Mouse (Mus musculus) brain, embryonic 14.5 days (tissue): Measurements from ENCODE around the gene Grk5.

ENCODE experiments used
- CTCF ChIP-seq: fragments of 200-500 bp; IDR thresholded peaks from 2 replicates; pipeline ENCODE4 v1.5.1; 2012; ENCODE audit warnings: inconsistent platforms, mild to moderate bottlenecking, moderate library complexity, borderline replicate concordance; ENCODE audit not compliant: insufficient read depth, insufficient read length; ENCODE audit errors: extremely low read depth
- POLR2A ChIP-seq: fragments of 200-500 bp; IDR thresholded peaks from 2 replicates; pipeline ENCODE4 v1.6.1; 2012; ENCODE audit warnings: mild to moderate bottlenecking, inconsistent platforms, borderline replicate concordance; ENCODE audit not compliant: poor library complexity, insufficient read depth, insufficient read length, severe bottlenecking; ENCODE audit errors: extremely low read depth

GRCm38 (mm10) chr19:61110184-61110583 is 220.6 kb downstream of the Grk5 start:
- TF ChIP-seq CTCF = peak; percentile 16; the same call in 1 of the 2 replicates
- TF ChIP-seq POLR2A = no peak
